Mouse (Mus musculus) liver (tissue): ENCODE measurements around the gene Cox8c.
A peak's percentile ranks its signal among the peaks of the same experiment; 100 is the strongest.

Experiments used
- DNase-seq: peaks from one replicate; pipeline ENCODE4 v3.0.0-alpha.2; 2020; ENCODE audit warnings: mixed read lengths

Gene Cox8c

DNA sequence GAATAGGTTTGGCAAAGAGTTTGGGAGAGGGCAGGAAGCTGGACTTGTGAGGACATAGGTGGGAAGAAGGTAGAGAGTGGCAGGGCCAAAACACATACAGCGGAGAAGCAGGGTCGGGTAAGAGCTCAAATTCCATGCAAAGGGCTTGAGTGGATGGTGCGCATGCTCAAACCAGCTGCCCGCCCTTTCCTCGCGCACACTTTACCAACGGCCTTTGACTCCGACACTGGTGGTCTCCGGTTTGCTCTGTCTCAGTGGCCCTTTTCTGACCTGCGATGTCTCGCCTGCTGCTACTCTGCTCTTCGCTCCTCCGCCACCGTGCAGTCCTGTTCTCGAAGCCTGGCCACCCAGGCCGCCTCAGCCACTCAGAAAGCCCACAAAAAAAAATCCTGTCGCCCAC is at the start of gene Cox8c:
TSS of gene Cox8c (plus strand) at position 226 of the 400 bp plus-strand sequence.
- no peak for DNase-seq

DNA sequence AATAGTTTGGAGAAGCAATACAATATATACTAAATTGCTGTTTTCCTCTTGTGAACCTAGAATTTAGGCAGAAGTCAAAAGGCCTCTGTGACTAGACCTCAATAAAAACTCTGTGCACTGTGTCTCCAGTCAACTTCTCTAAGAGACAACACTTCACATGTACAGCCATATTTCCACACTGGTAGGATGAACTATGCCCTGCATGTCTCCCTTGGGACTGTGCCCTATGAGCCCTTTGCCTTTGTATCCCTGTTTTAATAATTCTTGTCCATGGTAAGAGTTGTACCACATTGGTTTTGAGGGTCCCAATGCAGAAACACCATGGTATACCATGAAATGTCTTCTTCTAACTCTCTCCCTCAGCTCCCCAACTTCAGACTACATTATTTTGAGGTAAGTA is 38.3 kb upstream of the Cox8c start:
- no peak for DNase-seq

DNA sequence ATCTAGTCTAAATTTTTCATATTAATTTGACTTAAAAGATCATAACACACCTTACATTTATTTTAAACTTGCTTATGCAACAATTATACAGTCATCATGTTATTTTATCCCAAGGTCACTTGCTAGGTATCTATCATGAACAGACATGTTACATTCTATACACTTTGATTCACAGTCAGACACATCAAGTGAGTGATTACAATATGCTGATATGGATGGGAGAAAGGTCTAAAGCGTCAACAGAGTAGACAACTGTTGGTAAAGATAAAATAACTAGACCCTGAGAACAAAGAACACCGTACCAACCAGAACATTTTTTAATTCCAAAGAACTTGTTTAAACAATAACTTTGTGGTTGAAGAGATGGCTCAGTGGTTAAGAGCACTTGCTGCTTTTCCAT is 29.3 kb upstream of the Cox8c start:
- DNase-seq: no peak

DNA sequence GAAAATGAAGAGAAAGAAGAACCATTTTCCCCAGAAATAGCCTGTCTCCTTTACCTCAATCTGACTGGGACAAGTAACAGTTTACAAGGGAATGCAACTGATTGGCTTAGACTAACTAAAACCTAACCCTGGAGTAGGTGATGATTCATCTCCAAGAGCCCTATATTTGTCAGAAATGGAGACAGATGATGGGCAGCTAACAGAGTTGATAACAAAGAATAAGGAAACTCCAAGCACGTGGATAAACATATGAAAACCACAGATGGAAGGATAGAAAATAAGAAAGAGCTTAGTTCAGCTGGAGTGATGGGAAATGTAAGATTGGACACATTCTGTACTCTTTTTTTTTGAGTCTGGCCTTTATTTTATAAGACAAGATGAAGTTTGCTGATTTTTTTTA is 28.6 kb upstream of the Cox8c start:
- no peak for DNase-seq

DNA sequence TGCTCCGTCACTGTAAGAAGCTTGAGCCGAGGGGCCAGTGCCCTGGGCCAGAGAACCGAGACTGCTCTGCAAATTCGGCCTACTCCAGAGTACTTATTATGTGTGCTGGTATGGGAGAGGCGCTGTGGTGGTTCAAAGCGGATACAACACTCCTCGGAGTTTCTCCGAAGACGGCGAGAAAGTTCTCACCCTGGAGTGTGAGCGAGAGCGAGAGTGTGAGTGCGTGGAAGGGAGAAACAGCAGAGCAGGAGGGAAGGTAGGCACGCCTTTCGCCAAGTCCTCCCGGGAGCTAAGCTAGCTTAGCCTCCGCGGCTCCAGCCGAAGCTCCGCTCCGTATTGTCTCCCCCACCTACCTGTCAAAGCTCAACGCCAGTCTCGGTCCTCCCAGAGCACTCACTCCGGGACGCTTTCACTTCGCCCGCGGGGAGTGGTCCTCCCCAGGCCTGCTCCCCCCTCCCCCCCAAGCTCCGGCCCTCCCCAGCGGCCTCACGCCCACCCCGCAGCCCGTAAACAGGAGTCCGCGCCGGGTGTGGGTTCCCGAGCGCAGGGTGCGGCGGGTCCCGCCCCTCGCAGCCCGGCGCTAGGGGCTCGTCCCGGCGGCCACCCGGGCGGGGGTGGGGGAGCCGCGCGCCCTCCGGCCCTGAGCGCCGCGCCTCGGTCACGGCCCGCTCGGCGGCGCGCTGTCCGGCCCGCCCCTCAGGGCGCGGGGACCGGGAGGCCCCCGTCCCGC is 21.6 kb upstream of the Cox8c start:
- DNase-seq: peak; percentile 67

DNA sequence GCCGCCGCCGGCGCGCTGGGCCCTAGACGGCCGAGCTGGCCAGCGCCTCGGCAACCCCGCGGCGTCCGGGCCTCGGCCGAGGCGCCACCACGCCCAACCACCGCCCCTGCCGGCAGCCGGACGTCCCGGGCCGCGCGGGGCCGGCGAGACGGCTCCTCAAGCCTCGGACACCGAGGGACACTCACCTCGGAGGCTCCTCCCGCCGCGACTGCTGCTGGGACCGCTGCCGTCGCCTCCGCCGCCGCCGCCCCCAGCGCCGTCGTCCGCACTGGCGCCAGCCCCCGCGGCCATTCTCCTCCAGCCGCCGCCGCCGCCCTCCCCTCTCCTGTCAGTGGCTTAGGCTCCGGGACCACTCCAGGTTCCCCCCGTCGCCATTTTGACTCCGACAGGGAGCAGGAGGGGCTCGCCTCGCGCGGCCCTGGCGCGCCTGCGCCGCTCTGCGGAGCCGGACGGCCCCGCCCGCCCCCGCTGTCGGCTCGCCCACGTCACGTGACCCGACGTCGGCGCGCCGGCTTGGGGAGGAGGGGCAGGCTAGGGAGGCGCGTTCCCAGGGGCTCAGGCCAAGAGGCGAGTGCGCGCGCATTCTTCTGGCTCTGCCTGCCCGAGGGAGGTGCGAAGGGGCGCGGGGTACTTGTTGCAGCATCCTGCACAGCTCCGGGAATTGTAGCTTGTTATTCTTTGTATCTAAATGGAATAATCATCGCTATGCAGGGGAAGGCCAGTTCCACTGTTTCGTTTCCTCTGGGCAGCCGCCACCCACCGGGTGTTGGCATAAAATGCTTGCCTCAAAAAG is 20.9 kb upstream of the Cox8c start, which contains the start of gene Btbd7:
TSS of gene Btbd7 (minus strand) at position 441 of the 793 bp plus-strand sequence.
- DNase-seq: peak; percentile 98

DNA sequence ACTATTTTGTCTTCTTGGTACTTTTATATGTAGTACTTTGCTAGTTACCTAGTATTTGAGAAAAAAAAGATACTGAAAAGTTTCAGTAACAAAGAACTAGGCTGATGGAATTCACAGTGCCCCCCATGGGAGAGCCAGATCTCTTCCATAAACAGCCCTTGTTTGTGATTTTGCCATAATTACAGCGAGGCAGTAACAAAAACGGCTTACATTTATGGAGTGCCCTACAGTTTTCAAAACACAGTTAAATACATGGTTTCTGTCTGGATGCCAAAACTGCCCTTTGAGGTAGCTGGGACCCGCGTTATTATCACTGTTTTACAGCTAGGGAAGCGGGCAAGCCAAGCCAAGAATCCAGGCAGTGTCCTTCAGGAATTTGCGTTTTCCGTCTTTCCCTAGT is 20.2 kb upstream of the Cox8c start:
- no peak for DNase-seq

DNA sequence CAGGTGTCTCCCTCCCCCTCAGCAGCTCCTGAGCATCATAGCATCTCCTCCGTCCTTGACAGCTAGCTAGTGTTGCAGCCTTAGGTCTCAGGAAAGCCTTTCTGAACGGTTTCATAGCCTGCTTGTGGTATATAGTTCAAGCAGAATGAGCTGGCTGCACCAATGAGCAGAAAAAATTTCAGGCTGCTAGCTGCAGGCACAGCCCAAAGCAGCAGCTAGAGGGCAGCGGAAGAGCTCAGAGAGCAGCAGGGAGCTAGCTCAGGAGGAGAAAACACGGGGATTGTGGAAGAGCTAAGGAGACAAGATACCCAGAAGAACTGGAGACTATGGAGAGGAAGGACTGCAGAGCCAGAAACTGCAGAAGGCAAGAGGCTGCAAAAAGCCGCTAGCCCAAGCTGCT is 13.4 kb upstream of the Cox8c start:
- DNase-seq: peak; percentile 15

DNA sequence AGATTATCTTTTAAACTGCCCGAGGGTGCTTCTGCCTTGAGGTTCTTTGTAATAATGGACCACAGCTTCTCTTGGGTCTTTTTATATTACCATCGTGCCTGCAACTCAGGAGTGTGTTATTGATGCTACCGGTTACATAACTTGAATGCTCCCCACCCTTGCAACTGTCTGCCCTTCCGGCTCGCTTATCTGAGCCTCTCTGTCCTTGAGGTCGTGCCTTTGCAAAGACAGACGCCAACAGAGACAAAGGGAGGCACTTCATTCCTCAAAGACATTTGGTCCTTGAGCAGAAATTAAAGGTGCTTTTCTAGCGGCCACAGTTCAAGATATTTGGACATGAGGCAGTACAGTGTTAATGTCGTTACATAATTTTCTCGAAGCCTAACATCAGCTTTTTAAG is 11.8 kb upstream of the Cox8c start:
- no peak for DNase-seq

DNA sequence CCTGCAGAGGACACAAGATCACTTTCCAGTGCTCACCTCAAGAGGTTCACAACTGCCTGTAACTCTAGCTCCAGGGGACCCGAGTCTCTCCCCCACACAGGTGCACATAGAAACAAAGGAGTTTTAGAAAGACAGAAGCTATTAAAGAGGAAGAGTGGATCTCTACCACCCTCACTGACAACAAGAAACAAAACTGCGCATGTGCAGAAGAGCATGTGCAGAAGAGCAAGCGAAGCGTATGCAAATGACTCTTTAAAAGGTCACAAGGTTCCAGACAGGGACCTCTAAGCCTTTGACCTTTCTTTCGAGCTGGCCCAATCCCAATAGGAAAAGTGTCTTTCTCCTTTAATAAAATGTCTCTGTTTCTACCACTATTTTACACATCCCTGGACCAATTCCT is 10.5 kb upstream of the Cox8c start:
- no peak for DNase-seq

DNA sequence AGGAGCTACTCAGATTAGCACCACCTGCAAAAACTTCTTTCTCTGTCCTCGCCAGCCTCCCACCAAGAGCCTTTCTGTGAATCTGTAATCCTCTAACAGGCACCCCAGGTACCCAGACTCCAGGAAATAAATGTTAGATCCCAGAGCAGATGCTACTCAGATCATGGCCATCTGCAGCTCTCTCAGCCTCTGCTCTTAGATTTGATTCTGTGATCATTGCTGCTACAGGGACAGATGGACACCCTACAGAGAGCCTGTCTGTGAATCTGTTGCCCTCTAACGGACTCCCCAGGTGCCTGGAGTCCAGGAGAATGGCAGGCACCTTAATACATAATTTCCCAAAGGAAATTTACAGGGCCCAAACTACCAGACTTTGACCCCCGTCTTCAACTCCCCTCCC is 9.1 kb downstream of the Cox8c start:
- no peak for DNase-seq

DNA sequence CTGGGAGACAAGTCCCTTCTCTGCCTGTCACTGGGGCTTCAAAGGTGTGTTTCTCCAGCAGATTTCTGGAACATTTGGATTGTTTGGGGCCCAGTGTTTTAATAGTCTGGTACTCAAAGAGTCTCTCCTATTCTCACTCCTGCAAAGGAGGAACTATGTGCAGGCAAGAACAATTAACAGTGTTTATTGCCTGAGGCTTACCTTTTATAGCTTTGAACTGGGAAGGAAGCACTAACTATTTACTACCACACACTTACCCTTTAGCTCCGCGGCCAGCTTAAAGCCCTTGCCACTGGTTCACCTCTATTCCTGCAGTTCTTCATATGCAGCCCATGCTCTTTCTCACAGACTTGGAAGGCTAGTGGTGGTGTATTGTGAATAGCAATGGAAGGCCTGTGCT is 17.0 kb downstream of the Cox8c start:
- DNase-seq: no peak

DNA sequence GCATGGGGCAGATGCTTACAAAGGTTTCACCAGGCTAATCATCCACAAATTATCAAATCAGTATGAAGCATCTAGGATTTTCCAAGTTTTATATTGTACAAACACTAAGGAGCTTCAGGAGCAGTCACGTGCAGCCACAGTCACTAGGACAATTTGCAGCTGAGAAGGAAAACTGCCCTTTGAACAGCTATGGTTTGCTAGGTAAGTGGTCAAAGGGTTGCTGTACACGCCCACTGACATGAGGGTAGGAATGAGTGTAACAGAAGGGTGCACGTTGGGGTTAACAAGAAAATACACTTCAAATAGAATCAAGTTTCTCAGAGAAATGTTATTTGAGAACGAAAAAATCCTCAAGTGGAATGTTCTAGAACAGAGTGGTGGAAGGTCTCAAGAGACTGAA is 30.6 kb downstream of the Cox8c start:
- no peak for DNase-seq

DNA sequence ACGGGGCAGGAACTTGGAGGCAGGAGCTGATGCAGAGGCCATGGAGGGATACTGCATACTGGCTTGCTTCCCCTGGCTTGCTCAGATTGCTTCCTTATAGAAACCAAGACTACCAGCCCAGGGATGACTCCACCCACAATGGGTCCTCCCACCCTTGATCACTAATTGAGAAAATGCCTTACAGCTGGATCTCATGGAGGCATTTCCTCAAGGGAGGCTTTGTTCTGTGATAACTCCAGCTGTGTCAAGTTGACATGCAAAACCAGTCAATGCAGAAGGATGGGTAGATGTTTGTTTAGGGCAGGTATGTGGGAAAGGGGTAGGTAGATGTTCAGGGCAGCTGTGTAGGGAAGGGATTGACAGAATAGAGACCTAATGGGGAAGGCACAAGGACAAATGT is 31.2 kb downstream of the Cox8c start:
- no peak for DNase-seq

DNA sequence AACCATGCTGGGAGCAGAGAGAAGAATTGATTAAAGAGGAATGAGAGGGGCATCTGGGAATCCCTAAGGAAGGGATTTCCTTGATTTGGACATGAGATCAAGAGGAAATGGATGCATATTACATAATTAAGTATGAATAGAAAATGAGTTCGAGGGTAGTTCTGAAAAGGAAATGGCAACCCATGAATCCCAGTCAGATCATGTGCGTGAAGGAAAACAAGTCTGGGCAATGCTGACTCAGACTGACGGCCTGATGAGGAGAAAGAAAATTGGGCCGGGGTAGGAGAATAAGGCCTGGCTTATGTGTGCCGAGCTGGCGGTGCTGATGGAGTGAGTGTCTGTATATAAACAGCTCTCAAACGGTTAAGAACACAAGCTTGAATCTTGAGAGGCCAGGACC is 31.7 kb downstream of the Cox8c start:
- no peak for DNase-seq

DNA sequence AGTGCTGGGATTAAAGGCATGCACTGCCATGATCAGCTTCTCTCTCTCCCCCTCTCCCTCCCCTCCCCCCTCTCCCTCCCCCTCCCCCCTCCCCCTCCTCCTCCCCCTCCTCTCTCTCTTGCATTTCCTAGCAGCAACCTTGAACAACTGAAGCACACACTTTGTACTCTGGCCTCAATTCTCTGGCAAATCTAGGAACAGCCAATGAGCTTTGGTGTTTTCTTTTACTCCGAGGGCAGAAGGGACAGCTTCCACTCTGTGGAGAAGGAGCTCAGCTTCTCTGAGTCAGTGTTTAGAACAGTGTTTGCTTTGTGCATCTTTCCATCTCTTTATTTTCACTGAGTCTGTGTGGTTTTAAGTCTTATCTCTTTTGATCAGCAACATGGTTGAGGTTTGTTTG is 36.8 kb downstream of the Cox8c start:
- no peak for DNase-seq

DNA sequence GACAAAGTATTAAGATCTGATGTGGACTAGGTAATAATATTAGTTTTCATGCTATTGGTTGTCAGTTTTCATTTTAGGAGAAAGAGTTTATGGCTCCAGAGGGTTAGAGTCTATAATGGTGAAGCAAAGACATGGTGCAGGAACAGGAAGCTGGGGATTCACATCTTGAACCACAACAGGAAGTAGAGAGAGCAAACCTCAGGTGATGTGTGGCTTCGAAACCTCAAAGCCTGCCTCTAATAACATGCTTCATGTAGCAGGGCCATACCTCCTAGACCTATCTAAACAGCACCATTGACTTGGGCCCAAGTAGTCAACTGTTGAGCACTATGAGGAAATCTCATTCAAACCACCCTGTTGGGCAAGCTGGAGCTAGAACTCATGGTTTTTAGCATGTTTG is 46.5 kb downstream of the Cox8c start:
- DNase-seq: no peak

DNA sequence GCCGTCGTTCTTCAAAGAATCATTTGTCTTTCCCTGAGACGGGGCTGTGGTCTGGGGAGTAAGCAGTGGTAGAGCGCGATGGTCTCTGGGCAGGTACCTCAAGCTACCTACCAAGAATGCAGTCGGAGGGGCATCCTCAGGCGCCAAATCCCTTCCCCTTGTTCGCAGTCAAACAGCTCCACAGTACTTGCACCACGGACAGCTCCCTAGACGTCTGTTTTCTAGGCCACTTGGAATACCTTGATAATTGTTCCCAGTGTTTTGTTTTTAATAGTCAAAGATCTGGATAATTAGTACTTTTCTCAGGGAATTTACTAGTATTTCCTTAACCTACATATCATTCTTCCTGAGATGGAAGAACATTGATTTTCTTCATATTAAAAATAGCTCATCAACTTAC is 48.7 kb downstream of the Cox8c start:
- DNase-seq: no peak

DNA sequence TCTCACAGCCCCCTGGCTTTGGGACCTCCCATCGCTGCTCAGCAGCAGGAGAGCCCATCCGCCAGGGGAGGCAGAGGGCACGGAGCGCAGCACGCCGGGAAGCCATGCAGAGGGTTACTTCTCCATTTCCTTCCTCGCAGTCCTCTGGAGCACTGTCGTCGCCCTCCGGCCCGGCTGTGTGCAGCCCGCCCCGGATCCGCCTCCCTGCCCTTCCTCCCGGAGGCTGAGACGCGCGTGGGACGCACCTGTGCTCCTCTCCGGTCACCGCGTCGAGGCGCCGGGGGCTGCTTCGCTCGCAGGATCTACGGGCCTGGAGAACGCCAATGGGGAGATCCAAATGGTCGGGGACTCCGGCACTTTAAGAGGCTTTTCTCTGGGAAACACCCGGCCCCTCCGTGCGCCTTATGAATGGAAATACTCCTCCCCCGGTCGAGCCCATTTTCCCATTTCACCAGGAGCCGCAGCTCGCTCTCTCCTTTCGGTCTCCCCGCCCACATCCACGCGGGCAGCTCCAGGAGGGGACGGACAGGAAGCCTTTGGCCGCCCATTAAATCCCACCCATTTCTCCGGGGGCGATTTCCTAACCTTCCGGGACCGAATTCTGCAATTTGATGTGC is 49.8 kb downstream of the Cox8c start, which contains the start of gene Unc79:
TSS of gene Unc79 (plus strand) at position 82 of the 617 bp plus-strand sequence.
- DNase-seq: peak; percentile 29

DNA sequence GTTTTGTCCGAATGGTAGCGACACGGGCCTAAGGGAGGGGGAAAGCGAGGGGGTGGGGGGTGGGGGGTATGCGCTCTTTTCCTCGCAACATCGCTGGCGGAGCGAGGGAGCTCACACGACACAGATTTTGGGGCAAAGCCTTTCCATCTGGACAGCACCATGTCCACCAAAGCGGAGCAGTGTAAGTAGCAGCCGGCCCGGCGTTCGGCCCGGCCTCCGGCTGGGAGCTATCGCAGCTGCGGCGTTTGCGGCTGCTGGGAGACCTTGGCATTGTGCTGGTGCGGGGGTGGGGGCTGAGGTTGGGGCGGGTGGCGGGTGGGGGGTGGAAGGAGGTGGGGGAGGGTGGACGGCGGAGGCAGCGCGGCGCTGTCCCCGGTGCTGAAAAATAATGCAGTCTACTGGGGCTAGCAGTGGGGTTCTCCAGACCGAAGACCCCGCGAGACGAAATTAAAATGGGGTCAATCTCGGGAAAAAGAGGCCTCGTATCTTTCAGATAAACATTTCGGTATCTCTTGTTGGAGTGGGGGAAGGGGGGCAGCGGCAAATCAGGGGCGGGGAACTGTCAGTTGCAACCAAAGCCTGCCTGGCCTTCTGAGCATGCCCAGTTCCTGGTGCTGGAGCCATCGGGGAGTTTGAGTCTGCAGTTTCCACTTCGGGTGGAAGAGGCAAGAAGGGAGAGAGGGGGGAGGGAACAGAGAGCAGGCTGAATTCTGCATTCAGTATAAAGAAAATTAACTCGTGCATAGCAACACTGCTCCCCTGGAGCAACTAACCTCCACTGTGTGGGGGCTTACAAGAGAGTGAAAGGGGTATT is 50.5 kb downstream of the Cox8c start:
- DNase-seq: peak; percentile 46
